Mouse (Mus musculus): ENCODE results near the gene Itga11.
"Not testable (repeated sequence)": the region's sequence is repeated elsewhere in the genome, so short reads cannot be mapped to it uniquely, and the experiment has no call there.

The Itga11 gene

DNA sequence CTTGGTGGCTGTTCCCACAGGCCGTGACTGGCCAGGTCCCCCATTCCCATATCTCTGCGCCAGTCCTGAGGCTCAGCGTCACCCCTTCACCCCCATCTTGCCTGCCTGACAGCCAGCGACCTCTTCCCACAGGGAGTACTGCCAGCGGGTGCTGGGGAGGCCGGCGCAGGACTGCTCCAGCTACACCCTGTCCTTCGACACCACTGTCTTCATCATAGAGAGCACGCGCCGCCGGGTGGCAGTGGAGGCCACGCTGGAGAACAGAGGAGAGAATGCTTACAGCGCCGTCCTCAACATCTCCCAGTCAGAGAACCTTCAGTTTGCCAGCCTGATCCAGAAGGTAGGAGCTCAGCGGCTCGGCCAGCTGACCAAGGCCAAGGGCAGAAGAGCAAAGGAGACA, 89.8 kb downstream of the Itga11 start:
- DNase-seq (ENCODE audit: low spot score), result no peak

DNA sequence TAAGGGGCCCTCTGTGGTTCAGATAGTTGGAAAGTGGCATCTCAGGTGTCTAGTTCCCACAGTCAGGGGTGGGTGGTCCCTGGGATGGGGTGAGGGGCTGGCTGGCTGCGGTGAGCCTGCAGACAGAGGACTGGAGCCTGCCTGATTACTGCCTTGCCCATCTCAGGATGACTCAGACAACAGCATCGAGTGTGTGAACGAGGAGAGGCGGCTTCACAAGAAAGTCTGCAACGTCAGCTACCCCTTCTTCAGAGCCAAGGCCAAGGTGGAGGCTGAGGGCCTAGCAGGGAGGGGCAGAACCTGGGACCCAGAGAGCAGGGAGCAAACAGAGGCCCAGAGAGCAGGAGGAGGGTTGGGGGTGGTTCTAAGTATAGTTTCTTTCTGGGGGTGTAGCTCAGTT, 90.7 kb downstream of the Itga11 start:
- DNase-seq (ENCODE audit: low spot score), result no peak

- DNase-seq (ENCODE audit: low spot score), result no peak
Measured at GRCm38 (mm10) chr9:62772746-62773145, 95.1 kb downstream of the Itga11 start.

- peak; percentile 63 for DNase-seq (ENCODE audit: low spot score)
Measured at GRCm38 (mm10) chr9:62775464-62775863, 97.8 kb downstream of the Itga11 start.

DNA sequence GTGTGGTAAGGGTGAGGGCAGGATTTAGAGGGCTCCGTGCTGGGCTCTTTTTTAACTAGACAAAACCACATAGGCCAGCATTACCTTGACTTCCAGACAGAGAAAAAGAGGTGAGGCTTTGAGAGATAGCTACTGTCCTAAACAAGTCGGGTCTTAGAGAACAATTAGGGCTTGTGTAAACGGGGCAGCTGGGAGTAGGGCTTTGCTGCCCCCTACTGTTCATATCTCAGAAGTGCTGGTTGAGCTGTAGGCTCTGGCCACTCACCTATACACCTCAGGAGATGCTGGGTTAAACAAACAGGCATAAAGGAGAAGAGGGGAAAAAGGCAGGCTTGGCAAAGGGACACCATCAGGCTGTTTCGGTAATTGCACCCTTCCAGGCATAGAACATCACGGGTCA, 99.8 kb downstream of the Itga11 start:
- DNase-seq (ENCODE audit: low spot score), result peak; percentile 69

- no peak for DNase-seq (ENCODE audit: low spot score)
Measured at GRCm38 (mm10) chr9:62778721-62779120, 101.1 kb downstream of the Itga11 start.

GRCm38 (mm10) chr9:62781965-62782364, 104.3 kb downstream of the Itga11 start:
- peak; percentile 76 for DNase-seq (ENCODE audit: low spot score)

DNA sequence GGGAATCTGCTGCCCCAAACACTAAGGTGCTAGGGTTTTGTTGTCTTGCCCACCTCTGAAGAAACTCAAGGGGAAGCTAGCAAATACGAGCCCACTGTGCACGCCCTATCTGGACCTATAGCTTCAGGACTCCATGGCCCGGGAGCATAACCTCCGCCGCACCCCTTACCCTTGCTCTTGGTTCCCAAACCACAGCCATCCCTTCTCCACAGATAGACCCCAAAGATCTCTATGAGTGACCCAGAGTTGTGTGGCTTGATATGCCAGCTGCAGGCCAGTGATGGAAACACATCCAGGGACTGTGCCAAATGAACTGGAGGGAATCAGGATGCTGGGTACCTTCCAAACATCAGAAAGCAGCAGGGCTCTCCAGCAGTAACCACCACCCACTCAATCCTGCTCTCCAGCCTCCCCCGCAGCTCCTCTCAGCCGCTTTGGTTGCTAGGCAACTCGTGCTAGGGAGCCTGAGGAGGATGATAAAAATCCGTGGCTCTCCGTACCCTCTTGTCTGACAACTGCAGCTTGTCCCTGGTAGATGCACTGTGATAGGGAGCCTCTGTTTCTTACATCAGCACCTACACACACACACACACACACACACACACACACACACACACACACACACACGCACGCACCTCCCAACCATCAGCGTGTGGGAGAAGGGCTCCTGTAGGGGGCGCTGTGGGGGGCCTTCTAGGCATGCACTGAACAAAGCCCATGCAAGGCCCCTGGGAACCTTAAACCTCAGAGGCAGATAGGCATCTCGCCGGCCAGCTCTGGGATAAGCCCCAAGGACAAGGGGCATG, 105.6 kb downstream of the Itga11 start:
- no peak for DNase-seq (ENCODE audit: low spot score)

DNA sequence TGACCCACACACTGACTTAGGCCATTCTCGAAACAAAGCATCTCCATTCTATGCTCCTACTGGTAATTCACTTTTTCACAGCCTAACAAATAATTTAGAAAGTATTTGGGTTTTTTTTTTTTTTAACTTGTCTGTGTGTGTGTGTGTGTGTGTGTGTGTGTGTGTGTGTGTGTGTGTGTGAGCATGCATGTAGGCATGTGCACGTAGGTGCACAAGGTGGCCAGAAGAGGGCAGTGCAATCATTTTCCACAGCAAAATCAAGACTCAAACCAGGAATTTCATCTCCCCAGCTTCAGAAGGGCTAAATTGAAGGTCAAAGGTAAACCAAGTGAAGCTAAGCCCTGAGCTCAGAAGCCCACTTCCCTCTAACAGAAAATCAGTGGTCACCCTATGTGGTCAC, 106.6 kb downstream of the Itga11 start:
- no peak for DNase-seq (ENCODE audit: low spot score)

DNA sequence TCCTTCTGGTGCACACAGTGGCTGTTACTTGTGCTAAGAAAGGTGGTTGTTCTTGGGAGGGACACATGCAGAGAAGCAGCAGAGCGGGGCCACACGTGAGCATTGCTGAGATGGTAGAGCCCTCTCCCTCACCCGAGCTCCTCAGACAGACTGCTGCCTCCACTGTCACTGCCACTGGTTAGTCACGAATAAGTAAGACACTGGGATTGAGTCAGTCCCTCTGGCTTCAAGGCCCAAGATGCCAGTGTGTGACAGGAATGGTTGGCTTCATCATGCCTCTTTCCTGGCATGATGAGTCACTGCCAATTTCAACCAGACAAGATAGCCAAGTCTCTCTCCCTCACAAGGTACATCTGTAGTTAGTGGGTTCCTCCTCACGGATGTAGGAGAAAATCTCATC, 109.1 kb downstream of the Itga11 start:
- no peak for DNase-seq (ENCODE audit: low spot score)

GRCm38 (mm10) chr9:62789856-62790255, 112.2 kb downstream of the Itga11 start:
- DNase-seq (ENCODE audit: low spot score), result no peak

DNA sequence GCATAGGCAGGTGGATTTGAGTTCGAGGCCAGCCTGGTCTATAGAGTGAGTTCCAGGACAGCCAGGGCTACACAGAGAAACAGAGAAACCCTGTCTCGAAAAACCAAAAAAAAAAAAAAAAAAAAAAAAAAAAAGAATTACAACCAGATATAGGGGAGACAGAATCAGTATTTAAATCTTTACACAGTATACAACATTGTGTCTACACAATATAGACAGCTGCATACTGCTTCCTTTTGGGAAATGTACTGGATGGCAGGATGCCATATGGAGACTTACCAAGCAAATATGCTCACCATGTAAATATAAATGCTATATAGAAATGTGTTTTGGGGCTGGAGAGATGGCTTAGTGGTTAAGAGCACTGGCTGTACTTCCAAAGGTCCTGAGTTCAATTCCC, 121.6 kb downstream of the Itga11 start:
- DNase-seq (ENCODE audit: low spot score), result not testable (repeated sequence)

DNA sequence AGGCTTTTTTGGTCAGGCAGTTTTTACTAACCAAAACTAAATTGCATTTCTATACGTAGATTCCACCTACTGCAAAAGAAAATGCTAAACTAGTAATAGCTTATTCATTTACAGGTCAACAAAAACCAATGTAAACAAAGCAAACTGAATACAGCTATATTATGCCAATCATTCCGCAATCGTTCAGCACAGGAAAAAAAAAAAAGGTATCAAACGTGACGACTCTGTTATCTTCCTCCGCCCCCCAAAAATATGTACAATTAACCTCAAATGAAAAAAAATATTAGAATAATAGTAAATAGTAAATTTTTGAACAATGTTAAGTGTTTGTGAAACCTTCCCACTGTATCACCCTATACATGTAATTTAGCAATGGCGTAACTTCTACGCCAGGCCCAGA, 132.5 kb downstream of the Itga11 start:
- no peak for DNase-seq (ENCODE audit: low spot score)

- DNase-seq (ENCODE audit: low spot score), result no peak
Measured at GRCm38 (mm10) chr9:62810543-62811515, 133.2 kb downstream of the Itga11 start.

DNA sequence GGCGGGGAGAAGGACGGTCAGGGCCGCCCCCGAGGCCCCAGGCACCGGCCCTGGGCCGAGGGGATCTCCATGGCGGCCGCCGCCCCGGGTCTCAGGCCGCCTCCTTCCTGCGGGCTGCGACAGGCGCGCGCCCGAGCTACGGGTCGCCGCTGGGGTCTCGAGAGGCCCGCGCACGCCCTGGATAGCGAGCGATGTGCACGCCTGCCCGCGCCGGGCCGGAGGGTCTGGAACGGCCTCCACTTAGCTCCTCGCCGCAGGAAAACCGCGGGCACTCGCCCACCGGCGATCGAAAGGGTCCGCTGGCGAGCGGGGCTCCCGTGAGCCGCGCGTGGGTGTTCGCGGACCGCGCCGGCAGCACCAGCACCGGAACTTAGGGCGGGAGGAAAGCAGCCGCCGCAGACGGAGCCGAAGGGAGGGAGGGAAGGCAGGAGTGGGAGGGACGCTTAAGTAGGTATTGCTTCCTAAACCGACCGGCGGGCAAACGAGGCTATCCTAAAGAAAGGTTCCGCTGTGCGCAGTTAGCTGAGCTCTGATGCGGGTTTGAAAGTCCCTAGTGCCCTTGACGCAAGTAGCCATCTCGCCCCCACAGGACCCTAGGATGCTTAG, 134.0 kb downstream of the Itga11 start, which contains the start of gene Fem1b:
TSS of gene Fem1b (minus strand) at position 419 of the 606 bp plus-strand sequence.
- DNase-seq (ENCODE audit: low spot score), result peak; percentile 92

- DNase-seq (ENCODE audit: low spot score), result no peak
Measured at GRCm38 (mm10) chr9:62812216-62813049, 134.8 kb downstream of the Itga11 start.

DNA sequence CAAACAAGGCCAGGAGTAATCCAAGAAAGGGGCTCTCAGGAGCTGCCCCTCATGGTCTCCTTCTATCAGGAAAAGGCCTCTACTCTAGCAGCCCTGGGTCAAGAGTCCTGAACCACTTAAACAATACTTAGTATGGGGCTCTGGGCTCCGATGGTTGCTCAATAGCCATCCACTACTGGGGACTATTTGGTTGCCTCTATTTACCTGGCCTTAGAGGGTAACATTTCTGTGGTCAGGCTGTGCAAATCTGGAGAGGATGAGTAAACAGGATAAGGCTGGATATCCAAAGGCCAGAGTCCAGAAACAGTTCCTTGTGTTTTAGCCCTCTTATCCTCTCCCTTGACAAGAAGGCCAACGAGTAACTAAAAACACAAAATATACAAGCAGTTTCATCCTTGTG, 137.1 kb downstream of the Itga11 start:
- peak; percentile 87 for DNase-seq (ENCODE audit: low spot score)

GRCm38 (mm10) chr9:62816323-62817098, 138.9 kb downstream of the Itga11 start:
- no peak for DNase-seq (ENCODE audit: low spot score)

DNA sequence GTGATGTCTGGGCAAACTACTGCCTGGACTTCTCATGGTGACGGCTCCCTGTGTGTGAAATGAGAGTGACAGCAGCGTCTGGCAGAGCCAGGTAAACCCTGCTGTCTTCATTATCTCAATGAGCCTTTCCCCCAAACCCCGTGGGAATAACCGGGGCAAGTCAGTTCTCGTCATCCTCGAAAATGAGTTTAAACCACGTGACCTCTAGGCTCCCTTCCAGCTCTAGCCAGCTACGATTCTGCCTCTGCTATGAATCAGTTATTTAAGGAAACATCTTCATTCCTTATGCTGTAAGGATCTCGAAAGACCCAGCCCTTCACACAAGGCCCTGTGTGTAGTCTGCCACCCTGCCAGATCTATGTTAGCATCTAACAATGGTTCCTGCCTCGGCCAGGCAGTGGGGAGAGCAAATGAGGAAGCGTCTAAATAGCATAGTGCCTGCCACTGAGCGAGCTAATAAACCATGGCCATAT, 139.5 kb downstream of the Itga11 start:
- no peak for DNase-seq (ENCODE audit: low spot score)

- DNase-seq (ENCODE audit: low spot score), result peak; percentile 50
Measured at GRCm38 (mm10) chr9:62817828-62818614, 140.4 kb downstream of the Itga11 start.
